Mouse (Mus musculus) stomach, embryonic 14.5 days (tissue): Measurements from ENCODE around the gene Samd3. TPM values are rescaled to one million over a fixed set of nuclear protein-coding genes. Genes with fewer than 3 reads are reported as not detected.

Experiments
- ATAC-seq: fragments of 200-750 bp; cut with Nextera tagmentation; 2 replicates; pipeline ENCODE4 v1.8.0; 2017; ENCODE audit warnings: low read depth, moderate TSS enrichment; ENCODE audit not compliant: insufficient number of reproducible peaks, insufficient read depth, low FRiP score
- H3K27ac ChIP-seq: fragments of 300-500 bp; sonication (generic); 2 replicates; pipeline ENCODE4 v1.5.1; 2014; ENCODE audit warnings: mild to moderate bottlenecking, low read length, moderate library complexity, mixed read lengths
- H3K27me3 ChIP-seq: fragments of 300-500 bp; sonication (generic); 2 replicates; pipeline ENCODE4 v1.6.1; 2014; ENCODE audit warnings: low read length, control low read depth, mixed read lengths; ENCODE audit not compliant: control insufficient read depth, insufficient read depth
- H3K36me3 ChIP-seq: fragments of 300-500 bp; sonication (generic); 2 replicates; pipeline ENCODE4 v1.6.1; 2014; ENCODE audit warnings: mild to moderate bottlenecking, control low read depth, low read length, moderate library complexity, mixed read lengths; ENCODE audit not compliant: control insufficient read depth, insufficient read depth
- H3K4me1 ChIP-seq: fragments of 300-500 bp; sonication (generic); 2 replicates; pipeline ENCODE4 v1.6.1; 2014; ENCODE audit warnings: low read length, control low read depth, mixed read lengths; ENCODE audit not compliant: control insufficient read depth, insufficient read depth
- H3K4me2 ChIP-seq: fragments of 300-500 bp; sonication (generic); replicated peaks from 2 replicates; pipeline ENCODE4 v1.6.1; 2014; ENCODE audit warnings: low read depth, low read length, control low read depth
- H3K4me3 ChIP-seq: fragments of 300-500 bp; sonication (generic); 2 replicates; pipeline ENCODE4 v1.5.1; 2014; ENCODE audit warnings: low read depth, low read length, control low read depth
- H3K9ac ChIP-seq: fragments of 300-500 bp; sonication (generic); replicated peaks from 2 replicates; pipeline ENCODE4 v1.6.1; 2014; ENCODE audit warnings: low read depth, mild to moderate bottlenecking, control low read depth, low read length, moderate library complexity, mixed read lengths
- H3K9me3 ChIP-seq: fragments of 300-500 bp; sonication (generic); 2 replicates; pipeline ENCODE4 v1.6.1; 2016; ENCODE audit warnings: low read depth, low read length, control low read depth; ENCODE audit not compliant: control insufficient read depth
- WGBS: fragments of 180-500 bp; shearing (Covaris S2); extraction: QIAGEN DNeasy Blood & Tissue Kit; methylation state at CpG from one replicate; pipeline ENCODE4 v1.1.7; 2014; 5-methylcytosine and 5-hydroxymethylcytosine counted together
- polyA plus RNA-seq: library from polyadenylated mRNA; unstranded; fragments of >200 nt; fragmentation: Nextera tagmentation; extraction: Ambion mirVana; gene quantifications from 2 replicates; pipeline ENCODE4 v1.2.1, GENCODE M21; 2014

The Samd3 gene
- polyA plus RNA-seq, 1 experiment from 2014 or later, result not detected

GRCm38 (mm10) chr10:26232071-26232653, 2.7 kb downstream of the Samd3 start:
- Histone ChIP-seq H3K27me3 (no peaks in the 10 kb centered on the region), H3K9ac (no peak overlapping the region), H3K4me3 (no peak overlapping the region), H3K4me1 (no peaks in the 10 kb centered on the region), H3K9me3 (no peaks in the 10 kb centered on the region), H3K4me2 (no peak overlapping the region), H3K36me3 (no peaks in the 10 kb centered on the region), H3K27ac (no peak overlapping the region)
- 82% methylated on average over 3 of the region's 3 CpGs for WGBS
- no peak for ATAC-seq

- Histone ChIP-seq H3K27ac (no peak overlapping the region), H3K4me2 (no peak overlapping the region), H3K36me3 (no peaks in the 10 kb centered on the region), H3K9ac (no peak overlapping the region), H3K4me3 (no peak overlapping the region), H3K9me3 (no peaks in the 10 kb centered on the region), H3K27me3 (no peaks in the 10 kb centered on the region), H3K4me1 (no peaks in the 10 kb centered on the region)
- WGBS, result 44% methylated on average over 4 of the region's 4 CpGs
- ATAC-seq, result no peak
Observed at GRCm38 (mm10) chr10:26238559-26238958, 9.1 kb downstream of the Samd3 start.

- H3K27me3 ChIP-seq, result no peaks in the 10 kb centered on the region
- H3K36me3 ChIP-seq, result no peaks in the 10 kb centered on the region
- no peak for ATAC-seq
- 42% methylated on average over 1 of the region's 1 CpGs for WGBS
- no peak overlapping the region for H3K4me3 ChIP-seq
- H3K9ac ChIP-seq, result no peak overlapping the region
- no peak overlapping the region for H3K27ac ChIP-seq
- no peaks in the 10 kb centered on the region for H3K4me1 ChIP-seq
- H3K4me2 ChIP-seq, result no peak overlapping the region
- H3K9me3 ChIP-seq, result no peaks in the 10 kb centered on the region
Observed at GRCm38 (mm10) chr10:26239090-26239489, 9.6 kb downstream of the Samd3 start.

GRCm38 (mm10) chr10:26243203-26243602, 13.7 kb downstream of the Samd3 start:
- no peaks in the 10 kb centered on the region for H3K36me3 ChIP-seq
- no peak for ATAC-seq
- no peak overlapping the region for H3K9ac ChIP-seq
- no peaks in the 10 kb centered on the region for H3K27me3 ChIP-seq
- H3K9me3 ChIP-seq, result no peaks in the 10 kb centered on the region
- no peaks in the 10 kb centered on the region for H3K4me1 ChIP-seq
- H3K4me3 ChIP-seq, result no peak overlapping the region
- 94% methylated on average over 3 of the region's 3 CpGs for WGBS
- H3K4me2 ChIP-seq, result no peak overlapping the region
- no peak overlapping the region for H3K27ac ChIP-seq

- Histone ChIP-seq H3K9me3 (no peaks in the 10 kb centered on the region), H3K36me3 (no peaks in the 10 kb centered on the region), H3K27ac (no peak overlapping the region), H3K4me1 (no peaks in the 10 kb centered on the region), H3K9ac (no peak overlapping the region), H3K4me2 (no peak overlapping the region), H3K27me3 (no peaks in the 10 kb centered on the region), H3K4me3 (no peak overlapping the region)
- 83% methylated on average over 6 of the region's 6 CpGs for WGBS
- no peak for ATAC-seq
Observed at GRCm38 (mm10) chr10:26244466-26244865, 15.0 kb downstream of the Samd3 start.

- Histone ChIP-seq H3K27ac (no peak overlapping the region), H3K4me1 (no peaks in the 10 kb centered on the region), H3K9me3 (no peaks in the 10 kb centered on the region), H3K36me3 (no peaks in the 10 kb centered on the region), H3K4me2 (no peak overlapping the region), H3K27me3 (no peaks in the 10 kb centered on the region), H3K9ac (no peak overlapping the region), H3K4me3 (no peak overlapping the region)
- no peak for ATAC-seq
- 78% methylated on average over 7 of the region's 7 CpGs for WGBS
Observed at GRCm38 (mm10) chr10:26249426-26250165, 20.1 kb downstream of the Samd3 start.

- no peak for ATAC-seq
- no peaks in the 10 kb centered on the region for H3K36me3 ChIP-seq
- H3K27me3 ChIP-seq, result no peaks in the 10 kb centered on the region
- no peaks in the 10 kb centered on the region for H3K4me1 ChIP-seq
- H3K4me3 ChIP-seq, result no peak overlapping the region
- no peak overlapping the region for H3K9ac ChIP-seq
- H3K27ac ChIP-seq, result no peak overlapping the region
- no peaks in the 10 kb centered on the region for H3K9me3 ChIP-seq
- no peak overlapping the region for H3K4me2 ChIP-seq
- WGBS, result 52% methylated on average over 4 of the region's 4 CpGs
Observed at GRCm38 (mm10) chr10:26259908-26260307, 30.4 kb downstream of the Samd3 start.

- 77% methylated on average over 3 of the region's 3 CpGs for WGBS
- Histone ChIP-seq H3K27ac (no peak overlapping the region), H3K4me2 (no peak overlapping the region), H3K27me3 (no peaks in the 10 kb centered on the region), H3K9ac (no peak overlapping the region), H3K4me1 (no peaks in the 10 kb centered on the region), H3K4me3 (no peak overlapping the region), H3K9me3 (no peaks in the 10 kb centered on the region), H3K36me3 (no peaks in the 10 kb centered on the region)
- ATAC-seq, result no peak
Observed at GRCm38 (mm10) chr10:26263744-26264459, 34.4 kb downstream of the Samd3 start.
